In the genomic region with DNA sequence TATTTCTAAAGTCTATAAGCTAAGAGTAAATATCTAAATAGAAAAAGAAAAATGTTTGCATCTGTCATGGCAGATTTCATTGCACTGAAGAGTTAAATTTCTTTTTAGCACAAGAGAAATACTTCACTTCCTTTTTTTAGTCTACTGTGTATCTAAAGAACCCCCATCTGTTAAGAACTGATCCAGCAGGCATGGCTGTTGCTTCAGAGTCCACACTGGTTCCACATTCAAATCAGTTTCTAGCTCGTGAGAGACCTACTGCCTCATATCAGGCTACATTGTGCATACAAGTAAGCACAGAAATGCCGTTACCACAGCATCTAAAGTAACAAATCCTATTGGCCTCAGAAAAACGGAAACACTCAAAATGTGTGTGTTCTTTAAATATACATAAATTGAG, we compare ENCODE assay signal across 10 mouse cellular contexts. TPM values are rescaled to one million over a fixed set of nuclear protein-coding genes. Genes with fewer than 3 reads are reported as not detected.
DNase-seq lines count a peak whose midpoint lies in the region; ATAC-seq lines count a peak whose summit lies in the region.
"Had no signal": no experiment of that assay in that cellular context is flagged by ENCODE, and none has a peak within 500 bp of the region (broad histone marks: within the 10 kb centered on the region; RNA-seq: fewer than 3 reads in every experiment).

No protein-coding gene starts in this region.

- H3K4me3 ChIP-seq in intestine, embryonic 14.5 days (ENCODE audit: low read depth, low read length): no peak overlapping the region
- H3K4me3 ChIP-seq in intestine, embryonic 15.5 days (replicated peaks): no peak overlapping the region
- peak overlapping the region; percentile 88 for H3K4me3 ChIP-seq in forebrain, embryonic 14.5 days (ENCODE audit: low read depth, low read length)
- H3K4me3 ChIP-seq in midbrain, embryonic 10.5 days: peak overlapping the region; percentile 90; the same call in 1 of the 2 replicates

- no peak overlapping the region for H3K9ac ChIP-seq in intestine, embryonic 14.5 days (ENCODE audit: low read length)
- H3K9ac ChIP-seq in intestine, embryonic 15.5 days: no peak overlapping the region
- peak overlapping the region; percentile 98; the same call in 1 of the 2 replicates for H3K9ac ChIP-seq in forebrain, embryonic 14.5 days (ENCODE audit: low read length)

- ATAC-seq in intestine, embryonic 14.5 days (replicated peaks; ENCODE audit: low FRiP score, low TSS enrichment, low read depth): no peak
- ATAC-seq in intestine, embryonic 15.5 days: no peak
- ATAC-seq in forebrain, embryonic 14.5 days: no peak

- 0 out of 2 replicates have a peak, but pooled peaks cover 6% of the 10 kb centered on the region for H3K27me3 ChIP-seq in intestine, embryonic 14.5 days (replicated peaks; ENCODE audit: control insufficient read depth, insufficient read depth, low read length)
- H3K27me3 ChIP-seq in intestine, embryonic 15.5 days (replicated peaks): no peaks in the 10 kb centered on the region
- no peaks in the 10 kb centered on the region for H3K27me3 ChIP-seq in forebrain, embryonic 14.5 days (replicated peaks; ENCODE audit: control insufficient read depth, insufficient read depth, low read length)
- peaks cover 18% of the 10 kb centered on the region for H3K27me3 ChIP-seq in midbrain, embryonic 10.5 days (ENCODE audit: low read depth, poor library complexity, severe bottlenecking)

- 49% methylated on average over 3 of the region's 3 CpGs for WGBS in intestine, embryonic 14.5 days
- WGBS in intestine, embryonic 15.5 days: 53% methylated on average over 3 of the region's 3 CpGs
- 42% methylated on average over 3 of the region's 3 CpGs for WGBS in forebrain, embryonic 14.5 days
- WGBS in midbrain, embryonic 10.5 days: 60% methylated on average over 3 of the region's 3 CpGs

- H3K4me2 ChIP-seq in intestine, embryonic 14.5 days (ENCODE audit: low read length): peak overlapping the region; percentile 78; the same call in 1 of the 2 replicates
- H3K4me2 ChIP-seq in intestine, embryonic 15.5 days (replicated peaks): no peak overlapping the region
- peak overlapping the region; percentile 78 for H3K4me2 ChIP-seq in forebrain, embryonic 14.5 days (ENCODE audit: low read length)

- H3K4me1 ChIP-seq in intestine, embryonic 14.5 days (replicated peaks; ENCODE audit: control insufficient read depth, insufficient read depth, low read length): peaks cover 9% of the 10 kb centered on the region; the same call in 1 of the 2 replicates
- H3K4me1 ChIP-seq in intestine, embryonic 15.5 days (replicated peaks): 0 out of 2 replicates have a peak, but pooled peaks cover 3% of the 10 kb centered on the region
- peaks cover 5% of the 10 kb centered on the region; the same call in 1 of the 2 replicates for H3K4me1 ChIP-seq in forebrain, embryonic 14.5 days (ENCODE audit: control insufficient read depth, insufficient read depth, low read length)
- H3K4me1 ChIP-seq in midbrain, embryonic 10.5 days: peaks cover 30% of the 10 kb centered on the region

- H3K36me3 ChIP-seq in intestine, embryonic 14.5 days (ENCODE audit: control insufficient read depth, insufficient read depth, low read length): no peaks in the 10 kb centered on the region
- no peaks in the 10 kb centered on the region for H3K36me3 ChIP-seq in intestine, embryonic 15.5 days
- H3K36me3 ChIP-seq in forebrain, embryonic 14.5 days (ENCODE audit: control insufficient read depth, insufficient read depth, low read length): no peaks in the 10 kb centered on the region
- H3K36me3 ChIP-seq in midbrain, embryonic 10.5 days: no peaks in the 10 kb centered on the region

- H3K9me3 ChIP-seq in intestine, embryonic 14.5 days (ENCODE audit: control insufficient read depth, low read length): no peaks in the 10 kb centered on the region
- H3K9me3 ChIP-seq in intestine, embryonic 15.5 days: no peaks in the 10 kb centered on the region
- H3K9me3 ChIP-seq in forebrain, embryonic 14.5 days (replicated peaks; ENCODE audit: control insufficient read depth, low read length): no peaks in the 10 kb centered on the region
- no peaks in the 10 kb centered on the region for H3K9me3 ChIP-seq in midbrain, embryonic 10.5 days (replicated peaks)

- DNase-seq in intestine, embryonic 14.5 days (ENCODE audit: low spot score): no peak
- DNase-seq in brain, adult 2 months (ENCODE audit: low read depth, low spot score): peak; percentile 71
- DNase-seq in forebrain, embryonic 14.5 days (ENCODE audit: low spot score): peak; percentile 53
- no peak for DNase-seq in midbrain, embryonic 10.5 days (ENCODE audit: low spot score)
- DNase-seq in cerebellum, postnatal 36 days: no peak
- no peak for DNase-seq in thymus, postnatal 4 days
- DNase-seq in T-cell, adult 2 months (ENCODE audit: low spot score): no peak
- DNase-seq: kidney, postnatal 25 days; lung, postnatal 14 days had no signal

- H3K27ac ChIP-seq in intestine, embryonic 14.5 days (ENCODE audit: low read depth): no peak overlapping the region
- H3K27ac ChIP-seq in intestine, embryonic 15.5 days: no peak overlapping the region
- no peak overlapping the region for H3K27ac ChIP-seq in forebrain, embryonic 14.5 days (ENCODE audit: low read depth, low read length)
- no peak overlapping the region for H3K27ac ChIP-seq in midbrain, embryonic 10.5 days (replicated peaks)

RNA-seq across cellular contexts. Expression of a gene that starts 2.5 kb away (rescaled TPM):
- polyA plus RNA-seq in intestine, embryonic 14.5 days (2014; fragmentation: Nextera tagmentation; extraction: Ambion mirVana): 18.7 and 19.6 TPM in 2 replicates
- polyA plus RNA-seq in intestine, embryonic 15.5 days (2015; fragmentation: Nextera tagmentation; extraction: Ambion mirVana): 8.5 and 8.7 TPM in 2 replicates
- polyA plus RNA-seq in forebrain, embryonic 14.5 days (2014; fragmentation: Nextera tagmentation; extraction: Ambion mirVana): 54.6 and 63.2 TPM in 2 replicates
- 9.7 and 13.8 TPM in 2 replicates for polyA plus RNA-seq in midbrain, embryonic 10.5 days (2016; fragmentation: Nextera tagmentation; extraction: Ambion mirVana)

Comparison
In these comparisons a context has a peak if more than half of its experiments do, and no peak if none do; other contexts are left out.
1. DNase-seq: peak in brain, adult 2 months (single experiment) and forebrain, embryonic 14.5 days (single experiment); none in intestine, embryonic 14.5 days (single experiment), midbrain, embryonic 10.5 days (single experiment), cerebellum, postnatal 36 days (0 of 2), thymus, postnatal 4 days (single experiment) and T-cell, adult 2 months (single experiment).
2. H3K4me3 ChIP-seq: peak in forebrain, embryonic 14.5 days (single experiment) and midbrain, embryonic 10.5 days (single experiment); none in intestine, embryonic 14.5 days (single experiment) and intestine, embryonic 15.5 days (single experiment).